12 mouse cellular contexts compared by ENCODE assay signal in the genomic region with DNA sequence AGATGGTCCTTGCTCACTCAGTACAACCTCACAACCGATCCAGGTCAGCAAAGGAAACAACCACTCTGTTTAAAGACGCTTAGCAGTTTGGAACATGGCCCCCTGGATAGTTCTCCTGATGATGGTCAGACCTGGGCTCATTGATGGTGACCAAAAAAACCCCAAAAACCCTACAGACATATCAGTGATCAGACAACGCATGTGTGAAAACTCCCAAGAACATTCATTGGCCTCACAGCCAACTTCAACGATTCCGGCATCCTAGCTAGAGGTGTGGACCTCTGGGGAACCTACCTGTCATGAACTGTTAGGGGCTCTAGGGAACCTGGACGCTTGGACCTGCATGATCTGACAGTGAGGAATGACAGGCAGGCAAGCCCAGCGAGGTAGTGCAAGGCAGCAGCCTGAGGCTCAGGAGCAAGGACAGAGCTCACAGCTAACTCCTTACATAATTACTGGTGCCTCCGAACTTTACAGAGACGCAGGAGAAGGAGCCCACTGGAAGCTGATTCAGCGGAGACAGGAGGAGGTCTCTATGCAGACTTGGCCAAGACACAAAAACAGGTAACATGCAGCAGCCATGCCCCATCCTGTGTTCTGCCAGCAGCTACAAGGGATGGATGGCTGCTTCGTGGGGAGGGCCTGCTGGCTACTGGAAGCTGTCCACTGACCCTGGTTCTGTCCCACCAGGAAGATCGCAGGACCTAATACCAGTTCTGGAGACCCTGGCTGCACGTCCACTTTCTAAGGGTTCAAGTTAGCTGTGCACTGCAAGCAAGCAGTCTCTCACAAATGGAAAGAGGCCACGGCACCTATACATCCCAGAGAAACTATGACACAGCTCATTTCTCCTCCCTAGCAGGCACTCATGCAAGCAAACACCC. TPM values are rescaled to one million over a fixed set of nuclear protein-coding genes. Genes with fewer than 3 reads are reported as not detected.
A peak's percentile ranks its signal among the peaks of the same experiment; 100 is the strongest.
DNase-seq lines count a peak whose midpoint lies in the region; ATAC-seq and TF ChIP-seq lines count a peak whose summit lies in the region.
"Had no signal": no experiment of that assay in that cellular context is flagged by ENCODE, and none has a peak within 500 bp of the region (broad histone marks: within the 10 kb centered on the region; RNA-seq: fewer than 3 reads in every experiment).

No protein-coding gene starts in this region.

- H3K36me3 ChIP-seq in hindbrain, embryonic 15.5 days, result no peaks in the 10 kb centered on the region
- no peaks in the 10 kb centered on the region for H3K36me3 ChIP-seq in neural tube, embryonic 14.5 days (ENCODE audit: control insufficient read depth, insufficient read depth, low read length)
- H3K36me3 ChIP-seq in liver, embryonic 11.5 days (ENCODE audit: control insufficient read depth, insufficient read depth, low read length), result no peaks in the 10 kb centered on the region
- no peaks in the 10 kb centered on the region for H3K36me3 ChIP-seq in heart, embryonic 12.5 days
- H3K36me3 ChIP-seq: limb, embryonic 12.5 days had no signal

- TF ChIP-seq CTCF in left cerebral cortex, adult 2 months (IDR thresholded peaks at IDR 0.05), result no peak
- TF ChIP-seq CTCF in cortical plate, adult 2 months (IDR thresholded peaks at IDR 0.05; ENCODE audit: extremely low read depth, insufficient read depth, low read length), result 0 out of 2 replicates have a peak, but pooled peaks have one; percentile 2

- H3K27ac ChIP-seq in left cerebral cortex, adult 2 months, result peak overlapping the region; percentile 97
- peak overlapping the region; percentile 86 for H3K27ac ChIP-seq in cortical plate, adult 2 months (ENCODE audit: insufficient read depth, low read length)
- peak overlapping the region; percentile 87 for H3K27ac ChIP-seq in hindbrain, embryonic 15.5 days (replicated peaks)
- peak overlapping the region; percentile 96 for H3K27ac ChIP-seq in neural tube, embryonic 14.5 days (ENCODE audit: low read depth, low read length)
- H3K27ac ChIP-seq in liver, embryonic 11.5 days (ENCODE audit: low read depth, low read length), result no peak overlapping the region
- no peak overlapping the region for H3K27ac ChIP-seq in heart, embryonic 12.5 days (ENCODE audit: poor library complexity, severe bottlenecking)
- H3K27ac ChIP-seq: limb, embryonic 12.5 days; macrophage had no signal

- peak overlapping the region; percentile 67 for H3K9ac ChIP-seq in hindbrain, embryonic 15.5 days
- peak overlapping the region; percentile 88 for H3K9ac ChIP-seq in neural tube, embryonic 14.5 days (replicated peaks; ENCODE audit: low read depth, low read length)
- H3K9ac ChIP-seq in liver, embryonic 11.5 days (ENCODE audit: low read depth, low read length), result no peak overlapping the region
- H3K9ac ChIP-seq in heart, embryonic 12.5 days, result no peak overlapping the region

- intact Hi-C loops in left cerebral cortex, adult 2 months (cut with DNase I), result no loop called here
- intact Hi-C loops in left cerebral cortex, postnatal 4 days (cut with DNase I), result no loop called here

- ATAC-seq in hindbrain, embryonic 15.5 days (ENCODE audit: low FRiP score, low read depth), result no peak
- ATAC-seq in neural tube, embryonic 14.5 days (ENCODE audit: low read depth), result no peak
- ATAC-seq in liver, embryonic 11.5 days (replicated peaks; ENCODE audit: low FRiP score), result no peak
- no peak for ATAC-seq in heart, embryonic 12.5 days (ENCODE audit: insufficient number of reproducible peaks, low FRiP score)

- 63% methylated on average over 14 of the region's 14 CpGs for WGBS in hindbrain, embryonic 15.5 days
- WGBS in neural tube, embryonic 14.5 days, result 77% methylated on average over 14 of the region's 14 CpGs
- 73% methylated on average over 14 of the region's 14 CpGs for WGBS in liver, embryonic 11.5 days
- 75% methylated on average over 14 of the region's 14 CpGs for WGBS in heart, embryonic 12.5 days

- peak in 1 of 2 experiments; percentile 27 for DNase-seq in left cerebral cortex, adult 2 months (ENCODE audit: extremely low spot score in 1 of 2, low spot score in 2 of 2)
- no peak for DNase-seq in left cerebral cortex, postnatal 4 days
- no peak for DNase-seq in liver, embryonic 11.5 days (ENCODE audit: low spot score)
- no peak for DNase-seq in heart, adult 8-10 months (ENCODE audit: low spot score)
- DNase-seq: kidney, adult 11 months had no signal

- peak overlapping the region; percentile 82 for H3K4me3 ChIP-seq in left cerebral cortex, adult 2 months
- H3K4me3 ChIP-seq in cortical plate, adult 2 months (ENCODE audit: insufficient read depth, low read length), result peak overlapping the region; percentile 91
- peak overlapping the region; percentile 69 for H3K4me3 ChIP-seq in hindbrain, embryonic 15.5 days
- peak overlapping the region; percentile 72 for H3K4me3 ChIP-seq in neural tube, embryonic 14.5 days (ENCODE audit: low read depth, low read length)
- no peak overlapping the region for H3K4me3 ChIP-seq in liver, embryonic 11.5 days (ENCODE audit: low read depth, low read length)
- H3K4me3 ChIP-seq in heart, embryonic 12.5 days, result no peak overlapping the region
- H3K4me3 ChIP-seq: erythroblast, embryonic 14.5 days had no signal

- H3K27me3 ChIP-seq in hindbrain, embryonic 15.5 days, result no peaks in the 10 kb centered on the region
- H3K27me3 ChIP-seq in neural tube, embryonic 14.5 days (ENCODE audit: control insufficient read depth, insufficient read depth, low read length), result no peaks in the 10 kb centered on the region
- peaks cover 39% of the 10 kb centered on the region for H3K27me3 ChIP-seq in liver, embryonic 11.5 days (replicated peaks; ENCODE audit: control insufficient read depth, insufficient read depth, low read length)
- H3K27me3 ChIP-seq in heart, embryonic 12.5 days (replicated peaks), result peaks cover 43% of the 10 kb centered on the region

- no peaks in the 10 kb centered on the region for H3K9me3 ChIP-seq in hindbrain, embryonic 15.5 days
- no peaks in the 10 kb centered on the region for H3K9me3 ChIP-seq in neural tube, embryonic 14.5 days (ENCODE audit: control insufficient read depth, low read length)
- H3K9me3 ChIP-seq in liver, embryonic 11.5 days (ENCODE audit: control insufficient read depth, low read length), result no peaks in the 10 kb centered on the region
- H3K9me3 ChIP-seq in heart, embryonic 12.5 days (replicated peaks), result no peaks in the 10 kb centered on the region
- H3K9me3 ChIP-seq: limb, embryonic 12.5 days had no signal

- peak overlapping the region; percentile 77 for H3K4me2 ChIP-seq in hindbrain, embryonic 15.5 days
- peak overlapping the region; percentile 86 for H3K4me2 ChIP-seq in neural tube, embryonic 14.5 days (ENCODE audit: low read depth, low read length)
- no peak overlapping the region for H3K4me2 ChIP-seq in liver, embryonic 11.5 days
- H3K4me2 ChIP-seq in heart, embryonic 12.5 days, result no peak overlapping the region

- H3K4me1 ChIP-seq in cortical plate, adult 2 months (ENCODE audit: control insufficient read depth, insufficient read depth, low read length), result peaks cover 11% of the 10 kb centered on the region
- H3K4me1 ChIP-seq in hindbrain, embryonic 15.5 days (replicated peaks), result peaks cover 32% of the 10 kb centered on the region
- H3K4me1 ChIP-seq in neural tube, embryonic 14.5 days (ENCODE audit: control insufficient read depth, insufficient read depth, low read length), result peaks cover 13% of the 10 kb centered on the region
- H3K4me1 ChIP-seq in liver, embryonic 11.5 days (replicated peaks; ENCODE audit: control insufficient read depth, insufficient read depth, low read length), result no peaks in the 10 kb centered on the region; the same call in 1 of the 2 replicates
- peaks cover 18% of the 10 kb centered on the region; the same call in 1 of the 2 replicates for H3K4me1 ChIP-seq in heart, embryonic 12.5 days (replicated peaks)

- TF ChIP-seq POLR2A in cortical plate, adult 2 months (IDR thresholded peaks at IDR 0.05; ENCODE audit: extremely low read depth, insufficient read depth, low read length), result no peak

RNA-seq across cellular contexts. Expression of gene Prkcz, which starts 17.5 kb away (rescaled TPM):
- total RNA-seq in left cerebral cortex, adult 2 months (2021), result 100 to 1,000 TPM; 221 to 226 TPM
- 100 to 1,000 TPM; 131 to 136 TPM for total RNA-seq in left cerebral cortex, postnatal 4 days (2021)
- polyA plus RNA-seq in cortical plate, adult 2 months (2012; rRNA removed), result 295 and 315 TPM in 2 replicates
- polyA plus RNA-seq in hindbrain, embryonic 15.5 days (2015; fragmentation: Nextera tagmentation; extraction: Ambion mirVana), result 78.8 and 87.2 TPM in 2 replicates
- 82.1 and 83.1 TPM in 2 replicates for polyA plus RNA-seq in neural tube, embryonic 14.5 days (2014; fragmentation: Nextera tagmentation; extraction: Ambion mirVana)
- polyA plus RNA-seq in liver, embryonic 11.5 days (2014; fragmentation: Nextera tagmentation; extraction: Ambion mirVana), result 5.1 and 6.8 TPM in 2 replicates
- 1 to 10 TPM; 4.1 to 7.8 (median 5.5) TPM for total RNA-seq in heart, adult 8-10 months (2022)
- polyA plus RNA-seq in heart, embryonic 12.5 days (2016; fragmentation: Nextera tagmentation; extraction: Ambion mirVana), result 6.9 and 8.3 TPM in 2 replicates
- polyA plus RNA-seq: macrophage had no signal

RNA-seq across cellular contexts. Expression of gene Gabrd, which starts 54.3 kb away (rescaled TPM):
- total RNA-seq in left cerebral cortex, adult 2 months (2021), result 10 to 100 TPM; 69.2 to 71.8 TPM
- 1 to 10 TPM; 7.3 to 7.7 TPM for total RNA-seq in left cerebral cortex, postnatal 4 days (2021)
- 129 and 141 TPM in 2 replicates for polyA plus RNA-seq in cortical plate, adult 2 months (2012; rRNA removed)
- polyA plus RNA-seq in hindbrain, embryonic 15.5 days (2015; fragmentation: Nextera tagmentation; extraction: Ambion mirVana), result 0.14 and 0.25 TPM in 2 replicates
- polyA plus RNA-seq in neural tube, embryonic 14.5 days (2014; fragmentation: Nextera tagmentation; extraction: Ambion mirVana), result 0.13 and 0.41 TPM in 2 replicates
- not detected in 2 replicates for polyA plus RNA-seq in liver, embryonic 11.5 days (2014; fragmentation: Nextera tagmentation; extraction: Ambion mirVana)
- total RNA-seq in heart, adult 8-10 months (2022), result not detected
- not detected in 2 replicates for polyA plus RNA-seq in heart, embryonic 12.5 days (2016; fragmentation: Nextera tagmentation; extraction: Ambion mirVana)
- polyA plus RNA-seq: erythroblast, embryonic 14.5 days had no signal

Comparison
In these comparisons a context has a peak if more than half of its experiments do, and no peak if none do; other contexts are left out.
1. H3K27ac ChIP-seq: peak in left cerebral cortex, adult 2 months (single experiment), cortical plate, adult 2 months (single experiment), hindbrain, embryonic 15.5 days (single experiment) and neural tube, embryonic 14.5 days (single experiment); none in liver, embryonic 11.5 days (single experiment) and heart, embryonic 12.5 days (single experiment).
2. H3K4me3 ChIP-seq: peak in left cerebral cortex, adult 2 months (single experiment), cortical plate, adult 2 months (single experiment), hindbrain, embryonic 15.5 days (single experiment) and neural tube, embryonic 14.5 days (single experiment); none in liver, embryonic 11.5 days (single experiment) and heart, embryonic 12.5 days (single experiment).
3. H3K4me2 ChIP-seq: peak in hindbrain, embryonic 15.5 days (single experiment) and neural tube, embryonic 14.5 days (single experiment); none in liver, embryonic 11.5 days (single experiment) and heart, embryonic 12.5 days (single experiment).
4. H3K9ac ChIP-seq: peak in hindbrain, embryonic 15.5 days (single experiment) and neural tube, embryonic 14.5 days (single experiment); none in liver, embryonic 11.5 days (single experiment) and heart, embryonic 12.5 days (single experiment).
5. RNA of gene Gabrd, which starts 54.3 kb away (polyA plus RNA-seq): 129 to 141 TPM in cortical plate, adult 2 months; 0.14 to 0.25 TPM in hindbrain, embryonic 15.5 days, 0.13 to 0.41 TPM in neural tube, embryonic 14.5 days, not detected in heart, embryonic 12.5 days and not detected in liver, embryonic 11.5 days; every median in the first group is over 10 times any median in the second.